Mouse (Mus musculus) small intestine, adult 2 months (tissue): ENCODE results near the gene Fhl3.

ENCODE experiments used
- CTCF ChIP-seq: fragments of 200-500 bp; IDR thresholded peaks from 2 replicates; pipeline ENCODE4 v1.5.1; 2012; ENCODE audit warnings: low read depth, mild to moderate bottlenecking, control low read depth, inconsistent platforms, low read length, moderate library complexity, mixed read lengths; ENCODE audit not compliant: insufficient replicate concordance, insufficient read length; ENCODE audit errors: extremely low read depth
- POLR2A ChIP-seq: fragments of 200-500 bp; IDR thresholded peaks from 2 replicates; pipeline ENCODE4 v1.6.1; 2012; ENCODE audit warnings: low read depth, mild to moderate bottlenecking, control low read depth, inconsistent platforms, low read length, moderate library complexity

DNA sequence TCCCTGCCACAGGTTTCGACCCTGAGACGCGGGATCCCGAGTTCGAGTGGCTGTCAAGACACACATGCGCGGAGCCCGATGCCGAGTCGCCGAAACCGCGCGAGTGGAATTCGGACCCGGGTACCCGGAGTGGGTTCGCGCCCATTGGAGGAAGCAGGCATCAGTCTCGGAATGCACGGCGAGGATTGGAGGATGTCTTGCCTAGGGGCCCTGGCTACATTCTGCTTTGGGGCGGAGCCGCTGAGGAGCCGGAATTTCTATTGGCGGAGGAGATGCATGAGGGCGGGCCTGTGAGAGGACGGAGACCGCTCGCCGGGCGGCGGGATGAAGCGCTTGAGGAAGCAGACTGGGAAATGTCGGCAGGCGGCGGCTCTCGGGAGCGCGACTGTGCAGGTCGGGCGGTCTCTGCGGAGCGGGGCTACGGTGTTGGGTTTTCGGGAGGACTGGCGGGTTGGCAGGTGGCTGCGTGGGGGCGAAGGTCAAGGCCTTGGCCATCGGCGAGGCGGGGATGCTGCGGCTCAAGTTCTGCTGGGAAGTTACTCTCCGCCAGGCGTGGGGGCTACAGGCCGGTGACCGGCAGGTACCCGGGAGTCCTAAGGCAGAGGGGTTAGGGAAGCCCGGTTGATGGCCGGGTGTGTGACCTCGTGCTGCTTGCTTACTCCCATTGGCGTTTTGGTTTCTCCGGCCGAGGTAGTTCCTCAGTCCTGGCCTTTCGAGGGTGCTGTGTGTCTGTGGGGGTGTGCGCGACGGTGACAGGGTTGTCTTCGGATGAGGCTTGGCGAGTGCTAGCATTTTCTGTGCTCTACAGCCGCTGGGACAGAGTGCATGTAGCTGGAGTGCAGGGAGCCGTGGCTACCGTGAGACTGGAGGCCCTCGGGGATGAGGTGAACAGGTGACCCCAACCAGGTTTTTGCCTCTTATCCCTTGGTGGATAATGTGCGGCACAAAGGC, 51.1 kb downstream of the Fhl3 start:
- no peak for TF ChIP-seq CTCF
- peak; percentile 82 for TF ChIP-seq POLR2A
